Mouse (Mus musculus) lung, adult 2 months (tissue): ENCODE data around the gene Nav3. TPM values are rescaled to one million over a fixed set of nuclear protein-coding genes. Genes with fewer than 3 reads are reported as not detected.

Experiments
- DNase-seq: peaks from one replicate; pipeline ENCODE4 v3.0.0; 2022
- H3K4me1 ChIP-seq: fragments of 200-500 bp; 2 replicates; pipeline ENCODE4 v1.6.1; 2011; ENCODE audit warnings: low read length; ENCODE audit not compliant: control insufficient read depth, insufficient read depth
- H3K4me3 ChIP-seq: fragments of 200-500 bp; replicated peaks from 2 replicates; pipeline ENCODE3; 2011; ENCODE audit warnings: low read depth, mild to moderate bottlenecking, control low read depth, low read length; ENCODE audit errors: extremely low read depth
- CTCF ChIP-seq: fragments of 200-500 bp; IDR thresholded peaks from 2 replicates; pipeline ENCODE4 v1.5.1; 2011; ENCODE audit warnings: mild to moderate bottlenecking, low read length, control low read depth; ENCODE audit not compliant: insufficient read depth
- POLR2A ChIP-seq: fragments of 200-500 bp; IDR thresholded peaks from 2 replicates; pipeline ENCODE4 v1.6.1; 2011; ENCODE audit warnings: low read depth, mild to moderate bottlenecking, control low read depth, low read length, borderline replicate concordance; ENCODE audit errors: extremely low read depth
- WGBS: fragments of 180-500 bp; shearing (Covaris S2); methylation state at CpG from one replicate; pipeline ENCODE4 v1.1.7; 2018; 5-methylcytosine and 5-hydroxymethylcytosine counted together
- polyA plus RNA-seq: library from polyadenylated mRNA; depleted of rRNA; stranded (reverse); fragments of >200 nt; gene quantifications from 2 replicates; pipeline ENCODE4 v1.2.3, GENCODE M21; 2012; rRNA removed

The Nav3 gene
- 0.38 and 0.84 TPM in 2 replicates for polyA plus RNA-seq

DNA sequence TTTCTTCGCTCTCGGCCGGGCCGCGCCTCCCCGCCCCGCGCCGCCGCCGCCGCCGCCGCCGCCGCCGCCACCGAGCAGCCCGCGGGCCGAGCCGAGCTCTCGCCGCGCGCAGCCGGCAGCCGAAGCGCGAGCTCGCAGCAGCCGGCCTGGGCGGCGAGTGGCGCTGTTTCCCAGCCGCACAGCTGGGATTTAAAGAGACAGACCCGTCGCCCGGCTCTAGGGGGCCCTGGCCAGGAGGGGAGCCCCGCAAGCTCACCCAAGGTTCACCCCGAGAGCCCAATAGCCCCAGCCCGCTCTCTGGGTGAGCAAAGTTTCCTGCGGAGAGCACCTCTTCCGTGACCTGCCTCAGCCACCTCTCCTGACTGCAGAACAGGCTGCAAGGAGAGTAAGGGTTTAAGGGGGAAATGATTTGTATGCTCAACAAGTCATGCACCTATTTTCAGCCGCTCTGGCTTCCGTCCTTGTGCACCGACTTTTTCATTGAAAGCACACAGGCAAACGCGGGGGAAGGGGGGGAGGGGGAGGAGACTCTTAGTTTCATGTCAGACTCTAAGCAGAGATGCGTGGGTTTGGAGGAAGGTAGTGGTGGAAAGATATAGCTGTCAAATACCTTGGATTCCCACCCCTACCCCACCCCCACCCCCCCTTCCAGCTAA is at the start of gene Nav3:
Gene Nav3, minus strand, starts transcription at position 367 of the 656 bp plus-strand sequence.
- 5% methylated on average over 45 of the region's 50 CpGs for WGBS
- Histone ChIP-seq H3K4me3 (peak within 1 kb of the TSS; percentile 51), H3K4me1 (no peaks in the 10 kb centered on the region)
- DNase-seq = peak; percentile 33
- TF ChIP-seq CTCF = no peak

DNA sequence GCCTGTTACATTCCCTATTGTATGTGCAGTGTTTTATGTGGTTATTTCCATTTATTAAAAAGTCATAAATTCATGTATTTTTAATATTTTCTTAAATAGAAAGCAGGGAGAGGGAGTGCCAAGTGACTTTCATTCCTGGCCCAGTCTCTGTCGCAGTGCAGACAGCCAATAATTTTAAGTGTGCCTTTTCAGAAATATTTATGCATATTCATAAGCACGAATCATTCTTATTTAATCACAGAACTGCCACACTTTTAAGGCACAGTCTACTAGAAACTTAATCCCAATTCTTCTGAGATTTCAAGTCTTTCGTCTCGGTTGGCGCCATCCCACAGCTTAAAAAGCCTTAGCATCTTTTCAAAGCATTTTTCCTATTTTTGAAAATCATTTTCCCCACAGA is 29.3 kb upstream of the Nav3 start:
- TF ChIP-seq POLR2A (no peak), CTCF (no peak)
- DNase-seq = no peak
- 81% methylated on average over 5 of the region's 5 CpGs for WGBS
- Histone ChIP-seq H3K4me3 (no peak overlapping the region), H3K4me1 (no peaks in the 10 kb centered on the region)

DNA sequence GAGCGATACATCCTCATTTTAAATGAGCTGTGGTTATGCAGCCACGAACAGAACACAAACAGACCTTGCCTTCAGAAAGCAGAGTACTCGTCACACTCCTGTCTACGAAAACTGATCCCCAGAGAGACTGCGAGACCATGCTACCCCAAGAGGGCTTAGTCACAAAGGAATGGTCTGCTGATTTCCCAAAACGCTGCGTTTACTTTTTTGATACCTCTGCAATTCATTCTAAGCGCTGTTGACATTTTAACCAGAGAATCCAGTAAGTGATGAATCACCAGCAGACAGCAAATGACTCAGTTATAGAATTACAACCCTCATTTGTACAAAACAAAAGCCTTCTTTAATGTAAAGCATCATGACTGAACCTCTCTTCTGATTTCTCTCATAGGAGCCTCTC is 28.8 kb upstream of the Nav3 start:
- WGBS = 51% methylated on average over 8 of the region's 8 CpGs

DNA sequence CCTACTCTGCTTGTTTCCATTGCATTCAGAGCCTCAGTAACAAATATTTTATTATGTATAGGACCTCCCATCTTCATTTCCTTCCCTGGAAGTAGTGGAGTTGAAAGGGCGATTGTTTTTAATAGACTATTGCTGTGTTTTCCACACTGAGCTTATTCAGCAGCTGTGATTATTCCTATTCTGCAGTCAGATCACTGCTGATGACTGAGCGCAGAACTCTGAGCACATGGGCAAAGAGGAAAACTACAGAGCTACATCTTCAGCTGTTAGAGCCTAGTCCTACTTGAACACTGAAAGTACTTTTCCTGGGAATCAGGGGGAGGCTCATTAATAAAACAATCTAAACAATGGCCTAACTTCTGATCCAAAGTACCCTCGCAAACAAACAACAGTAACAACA is 23.2 kb upstream of the Nav3 start:
- 88% methylated on average over 3 of the region's 3 CpGs for WGBS

More for the DNA sequence above, 28.8 kb upstream of the Nav3 start:
- TF ChIP-seq CTCF (no peak), POLR2A (no peak)
- no peak for DNase-seq
- Histone ChIP-seq H3K4me3 (no peak overlapping the region), H3K4me1 (no peaks in the 10 kb centered on the region)

DNA sequence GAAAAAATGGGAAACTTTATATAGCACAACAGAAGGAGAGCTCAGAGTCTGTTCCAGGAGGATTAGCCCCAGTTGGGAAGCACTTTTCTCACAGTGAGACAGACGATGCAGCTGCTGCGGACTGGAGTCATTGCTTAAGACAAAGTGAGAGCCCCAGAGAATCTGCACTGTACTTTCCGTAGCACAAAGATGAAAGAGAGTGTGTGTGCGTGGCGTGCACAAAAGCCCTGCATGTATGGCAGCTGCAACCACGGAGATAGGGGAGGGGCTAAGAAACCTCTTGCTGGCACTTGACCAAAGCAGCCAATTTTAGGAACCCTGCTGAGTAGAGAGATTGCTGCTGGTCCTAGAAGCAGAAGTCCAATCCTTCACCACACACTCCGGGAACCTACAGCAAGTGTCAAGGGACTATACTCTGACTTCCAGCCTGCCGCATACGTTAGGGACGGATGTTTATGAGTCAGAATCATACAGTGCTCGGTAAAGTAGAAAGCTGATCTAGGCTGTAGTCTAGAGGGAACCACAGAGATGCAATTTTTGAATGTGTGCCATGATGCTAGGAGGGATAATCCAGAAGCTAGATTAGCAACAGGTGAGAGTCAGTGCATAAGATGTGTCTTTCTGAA is 21.8 kb upstream of the Nav3 start:
- TF ChIP-seq CTCF (no peak), POLR2A (no peak)
- DNase-seq = no peak
- H3K4me1 ChIP-seq = no peaks in the 10 kb centered on the region
- H3K4me3 ChIP-seq = no peak overlapping the region
- 51% methylated on average over 11 of the region's 11 CpGs for WGBS

More for the DNA sequence above, 23.2 kb upstream of the Nav3 start:
- H3K4me3 ChIP-seq = no peak overlapping the region
- no peak for TF ChIP-seq CTCF
- no peak for DNase-seq
- no peaks in the 10 kb centered on the region for H3K4me1 ChIP-seq

DNA sequence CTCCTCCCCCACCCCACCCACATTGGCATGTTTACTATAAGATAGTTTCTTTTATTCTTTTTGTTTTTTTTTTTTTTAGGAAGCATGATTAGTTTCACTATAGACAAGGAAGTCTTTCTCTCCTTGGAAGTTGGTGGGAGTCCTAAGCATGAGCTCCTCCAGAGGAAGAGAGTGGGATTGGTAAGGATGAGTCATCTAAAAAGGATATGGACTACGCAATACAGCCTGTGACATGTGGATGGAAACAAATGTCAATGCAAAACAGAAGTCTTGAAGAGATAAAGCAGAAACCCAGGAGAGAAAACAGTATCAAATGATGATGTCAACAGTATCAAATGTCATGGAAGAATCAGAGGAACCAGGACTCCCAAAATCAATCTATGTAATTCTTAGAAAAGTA is 18.1 kb upstream of the Nav3 start:
- H3K4me3 ChIP-seq = no peak overlapping the region
- TF ChIP-seq CTCF = no peak
- no peak for TF ChIP-seq POLR2A
- 74% methylated on average over 1 of the region's 1 CpGs for WGBS
- DNase-seq = no peak
- H3K4me1 ChIP-seq = no peaks in the 10 kb centered on the region

DNA sequence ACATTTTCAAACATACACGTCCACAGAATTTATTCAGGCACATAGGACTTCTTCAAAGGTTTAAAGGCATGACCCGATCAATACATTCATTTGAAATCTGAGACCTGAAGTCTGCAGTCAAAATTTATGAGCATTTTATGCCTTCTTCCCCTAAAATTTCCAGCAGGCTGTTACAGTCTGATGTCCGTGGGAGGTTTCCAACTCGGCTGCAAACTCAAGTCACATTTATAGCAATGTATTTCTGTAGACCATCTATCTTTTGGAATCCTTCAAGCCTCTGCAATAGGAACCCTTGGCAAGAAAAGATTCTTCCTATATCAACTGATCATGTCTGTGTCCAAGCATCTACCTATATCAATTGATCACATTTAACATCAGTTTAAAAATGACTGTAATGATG is 13.4 kb upstream of the Nav3 start:
- 72% methylated on average over 4 of the region's 4 CpGs for WGBS
- no peak for DNase-seq
- H3K4me3 ChIP-seq = no peak overlapping the region
- H3K4me1 ChIP-seq = no peaks in the 10 kb centered on the region
- TF ChIP-seq POLR2A (no peak), CTCF (no peak)

DNA sequence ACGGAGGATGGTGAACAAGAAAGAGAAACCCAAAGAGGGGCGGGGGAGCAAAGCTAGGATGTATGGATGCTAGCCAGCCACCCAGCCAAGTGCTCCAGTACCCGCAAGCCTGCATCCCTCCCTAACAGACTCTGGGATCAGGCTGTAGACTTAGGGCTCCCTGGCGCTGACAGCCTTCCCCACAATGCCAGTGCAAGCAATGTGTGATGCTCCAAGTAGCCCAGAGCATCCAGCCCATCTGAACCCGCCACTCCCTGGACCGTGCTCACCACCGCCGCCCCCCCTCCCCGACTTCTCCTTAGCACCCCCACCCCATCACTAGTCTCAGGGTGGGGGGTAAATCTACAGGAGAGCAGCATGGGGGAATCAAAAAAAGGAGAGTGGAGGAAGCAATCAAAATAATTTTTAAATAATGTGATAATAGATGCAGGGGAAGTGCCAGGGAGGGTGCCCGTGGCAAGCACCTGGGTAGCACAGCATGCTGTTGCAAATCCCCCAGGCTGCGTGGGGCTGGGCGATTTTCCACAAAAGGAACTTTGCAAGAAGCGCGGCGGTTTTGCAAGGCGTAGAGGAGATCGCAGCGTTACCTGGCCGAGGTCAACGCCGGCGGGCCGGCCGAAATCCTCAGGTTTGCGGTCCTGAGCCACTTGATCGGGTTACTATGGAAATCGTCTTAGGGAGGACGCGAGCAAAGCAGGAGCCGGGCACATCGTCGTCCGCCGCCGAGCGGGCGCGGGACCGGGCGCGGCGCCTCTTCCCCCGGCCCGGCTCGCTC is 754 bp downstream of the Nav3 start:
- Histone ChIP-seq H3K4me3 (peak overlapping the region; percentile 51), H3K4me1 (no peaks in the 10 kb centered on the region)
- TF ChIP-seq CTCF = no peak
- TF ChIP-seq POLR2A = no peak
- DNase-seq = peak; percentile 10
- 3% methylated on average over 45 of the region's 45 CpGs for WGBS

DNA sequence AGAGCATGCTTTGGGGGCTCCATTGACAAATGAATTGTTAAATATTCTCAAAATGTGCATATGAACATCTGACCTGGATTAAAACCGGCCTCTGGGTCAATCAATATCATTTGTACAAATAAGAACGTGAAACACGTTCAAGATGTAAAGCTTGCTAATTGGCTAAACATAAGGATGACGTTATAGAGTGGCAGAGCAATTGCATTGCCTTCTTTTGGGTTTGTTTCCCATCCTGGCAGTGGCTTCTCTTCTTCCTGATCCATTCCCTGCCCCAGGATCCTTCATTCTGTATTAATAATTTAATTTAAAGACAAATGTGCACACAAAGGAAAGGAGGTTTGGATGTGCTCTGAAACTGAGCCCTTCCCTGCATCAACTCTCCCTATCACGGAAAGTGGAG is 2.4 kb downstream of the Nav3 start:
- Histone ChIP-seq H3K4me3 (no peak overlapping the region), H3K4me1 (no peaks in the 10 kb centered on the region)
- no peak for TF ChIP-seq POLR2A
- TF ChIP-seq CTCF = no peak
- DNase-seq = no peak
- 81% methylated on average over 5 of the region's 5 CpGs for WGBS

DNA sequence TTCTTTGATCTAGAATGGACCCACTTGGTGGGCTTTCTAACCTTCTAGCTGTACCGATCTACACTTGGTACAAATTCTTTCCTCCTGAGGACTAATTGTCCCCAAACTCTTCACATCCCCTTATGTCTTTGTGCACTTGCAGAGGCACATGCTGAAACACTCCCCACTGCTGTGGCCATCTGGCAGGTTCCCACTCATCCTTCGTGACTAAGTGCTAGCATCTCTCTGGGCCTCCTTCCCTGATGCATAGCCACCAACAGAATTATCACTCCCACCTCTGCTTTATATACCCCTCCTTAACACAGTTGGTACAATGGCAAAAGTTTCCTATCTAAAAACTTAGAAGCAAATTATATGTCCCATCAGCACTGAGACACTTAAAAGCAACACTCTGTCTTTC is 15.6 kb downstream of the Nav3 start:
- DNase-seq = no peak
- WGBS = 86% methylated on average over 2 of the region's 2 CpGs
- Histone ChIP-seq H3K4me1 (no peaks in the 10 kb centered on the region), H3K4me3 (no peak overlapping the region)
- TF ChIP-seq POLR2A (no peak), CTCF (no peak)
